In the genomic region with DNA sequence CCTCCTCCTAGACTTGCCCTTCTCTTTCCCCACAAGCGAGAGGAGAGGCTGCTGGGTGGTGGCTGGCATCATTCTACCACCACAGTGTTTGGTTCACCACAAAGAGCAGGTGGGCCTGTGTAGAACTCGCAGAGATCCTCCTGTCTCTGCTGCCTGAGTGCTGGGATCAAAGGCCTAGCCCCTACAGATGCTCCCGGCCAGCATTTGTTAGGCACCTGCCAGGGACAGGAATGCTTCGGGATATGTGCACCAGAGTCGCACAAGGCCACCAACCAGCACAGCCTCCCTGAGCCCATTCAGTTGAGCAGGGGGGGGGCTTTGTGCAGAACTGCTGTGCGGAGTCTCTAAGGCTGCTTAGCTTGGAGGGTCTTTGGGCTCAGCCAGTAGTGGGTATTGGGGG, we compare ENCODE assay signal across 23 mouse cellular contexts. TPM values are rescaled to one million over a fixed set of nuclear protein-coding genes. Genes with fewer than 3 reads are reported as not detected.
DNase-seq lines count a peak whose midpoint lies in the region; ATAC-seq and TF ChIP-seq lines count a peak whose summit lies in the region.
"Had no signal": no experiment of that assay in that cellular context is flagged by ENCODE, and none has a peak within 500 bp of the region (broad histone marks: within the 10 kb centered on the region; RNA-seq: fewer than 3 reads in every experiment).

No protein-coding gene starts in this region.

- 96% methylated on average over 6 of the region's 6 CpGs for WGBS in liver, embryonic 13.5 days (ENCODE audit: insufficient replicate concordance)
- 89% methylated on average over 6 of the region's 6 CpGs for WGBS in liver, postnatal 0 days (ENCODE audit: insufficient replicate concordance)
- WGBS in intestine, postnatal 0 days, result 72% methylated on average over 6 of the region's 6 CpGs
- 82% methylated on average over 6 of the region's 6 CpGs for WGBS in stomach, embryonic 16.5 days

- DNase-seq in liver, embryonic 13.5 days, result no peak
- DNase-seq in liver, postnatal 0 days, result no peak
- no peak for DNase-seq in right cerebral cortex, postnatal 36 days (ENCODE audit: low spot score in 2 of 2)
- no peak for DNase-seq in adrenal gland, adult 18-20 months (ENCODE audit: low spot score in 2 of 2)
- DNase-seq: adrenal gland, adult 8-10 months; cerebellum, adult 11 months; cerebellum, postnatal 36 days; forebrain, postnatal 0 days; gastrocnemius, postnatal 10 days; kidney, adult 8-10 months; right cerebral cortex, postnatal 25 days; thymus, adult 18-20 months had no signal

- H3K27me3 ChIP-seq in liver, embryonic 13.5 days, result no peaks in the 10 kb centered on the region
- no peaks in the 10 kb centered on the region for H3K27me3 ChIP-seq in liver, postnatal 0 days (ENCODE audit: insufficient read depth, low read length)
- H3K27me3 ChIP-seq in intestine, postnatal 0 days (replicated peaks; ENCODE audit: control insufficient read depth, insufficient read depth, low read length), result no peaks in the 10 kb centered on the region
- H3K27me3 ChIP-seq in stomach, embryonic 16.5 days (ENCODE audit: control insufficient read depth, insufficient read depth, low read length), result no peaks in the 10 kb centered on the region
- H3K27me3 ChIP-seq: hindbrain, embryonic 15.5 days; neural tube, embryonic 12.5 days had no signal

- no peak for TF ChIP-seq CTCF in liver, postnatal 0 days (IDR thresholded peaks at IDR 0.05; ENCODE audit: low read depth)
- no peak for TF ChIP-seq CTCF in intestine, postnatal 0 days (IDR thresholded peaks at IDR 0.05; ENCODE audit: low read depth)

- ATAC-seq in liver, embryonic 13.5 days (ENCODE audit: low read depth), result no peak
- no peak for ATAC-seq in liver, postnatal 0 days
- no peak for ATAC-seq in intestine, postnatal 0 days
- ATAC-seq in stomach, embryonic 16.5 days (ENCODE audit: insufficient read depth, low FRiP score), result no peak
- ATAC-seq: forebrain, postnatal 0 days had no signal

- H3K9ac ChIP-seq in liver, embryonic 13.5 days, result no peak overlapping the region
- H3K9ac ChIP-seq in liver, postnatal 0 days (replicated peaks), result no peak overlapping the region; the same call in 1 of the 2 replicates
- H3K9ac ChIP-seq in intestine, postnatal 0 days (ENCODE audit: low read depth, low read length), result 0 out of 2 replicates have a peak overlapping the region, but pooled peaks have one; percentile 31
- H3K9ac ChIP-seq in stomach, embryonic 16.5 days (ENCODE audit: low read length), result peak overlapping the region; percentile 58
- H3K9ac ChIP-seq: forebrain, postnatal 0 days; hindbrain, embryonic 15.5 days; liver, embryonic 14.5 days; neural tube, embryonic 12.5 days had no signal

- no peak overlapping the region for H3K4me2 ChIP-seq in liver, embryonic 13.5 days
- no peak overlapping the region for H3K4me2 ChIP-seq in liver, postnatal 0 days (ENCODE audit: low read depth, low read length)
- H3K4me2 ChIP-seq in intestine, postnatal 0 days (replicated peaks; ENCODE audit: low read depth), result peak overlapping the region; percentile 59
- H3K4me2 ChIP-seq in stomach, embryonic 16.5 days (ENCODE audit: low read depth, low read length), result peak overlapping the region; percentile 46
- H3K4me2 ChIP-seq: hindbrain, embryonic 15.5 days; neural tube, embryonic 12.5 days had no signal

- no peaks in the 10 kb centered on the region for H3K9me3 ChIP-seq in liver, embryonic 13.5 days (replicated peaks)
- H3K9me3 ChIP-seq in liver, postnatal 0 days (ENCODE audit: low read length), result no peaks in the 10 kb centered on the region
- no peaks in the 10 kb centered on the region for H3K9me3 ChIP-seq in intestine, postnatal 0 days (ENCODE audit: control insufficient read depth)
- H3K9me3 ChIP-seq in stomach, embryonic 16.5 days (replicated peaks; ENCODE audit: control insufficient read depth, low read length), result no peaks in the 10 kb centered on the region
- H3K9me3 ChIP-seq: hindbrain, embryonic 15.5 days; neural tube, embryonic 12.5 days had no signal

- 0 out of 2 replicates have a peak overlapping the region, but pooled peaks have one; percentile 13 for H3K27ac ChIP-seq in liver, embryonic 13.5 days
- no peak overlapping the region for H3K27ac ChIP-seq in liver, postnatal 0 days (ENCODE audit: low read depth)
- H3K27ac ChIP-seq in brown adipose tissue, adult 24 weeks (replicated peaks; ENCODE audit: low read depth, low read length), result 0 out of 2 replicates have a peak overlapping the region, but pooled peaks have one; percentile 12
- H3K27ac ChIP-seq in intestine, postnatal 0 days (ENCODE audit: low read depth, low read length), result peak overlapping the region; percentile 91
- peak overlapping the region; percentile 88 for H3K27ac ChIP-seq in stomach, embryonic 16.5 days (ENCODE audit: low read length)
- H3K27ac ChIP-seq: hindbrain, embryonic 15.5 days; liver, embryonic 14.5 days; neural tube, embryonic 12.5 days had no signal

- no peak for TF ChIP-seq EP300 in liver, postnatal 0 days (IDR thresholded peaks at IDR 0.05; ENCODE audit: low read depth)

- H3K36me3 ChIP-seq in liver, embryonic 13.5 days, result peaks cover 99% of the 10 kb centered on the region
- peaks cover 88% of the 10 kb centered on the region for H3K36me3 ChIP-seq in liver, postnatal 0 days (replicated peaks; ENCODE audit: insufficient read depth, low read length)
- peaks cover 65% of the 10 kb centered on the region for H3K36me3 ChIP-seq in intestine, postnatal 0 days (ENCODE audit: control insufficient read depth, insufficient read depth)
- H3K36me3 ChIP-seq in stomach, embryonic 16.5 days (ENCODE audit: control insufficient read depth, insufficient read depth, low read length), result peaks cover 55% of the 10 kb centered on the region

- no peak overlapping the region for H3K4me3 ChIP-seq in liver, embryonic 13.5 days (replicated peaks)
- H3K4me3 ChIP-seq in liver, postnatal 0 days (ENCODE audit: low read depth, low read length), result no peak overlapping the region
- no peak overlapping the region for H3K4me3 ChIP-seq in brown adipose tissue, adult 24 weeks (ENCODE audit: insufficient read depth, low read depth, low read length)
- no peak overlapping the region for H3K4me3 ChIP-seq in intestine, postnatal 0 days (ENCODE audit: low read depth, low read length)
- H3K4me3 ChIP-seq in stomach, embryonic 16.5 days (replicated peaks; ENCODE audit: low read length), result peak overlapping the region; percentile 25
- H3K4me3 ChIP-seq: hindbrain, embryonic 15.5 days; neural tube, embryonic 12.5 days had no signal

- H3K4me1 ChIP-seq in liver, embryonic 13.5 days (replicated peaks), result peaks cover 75% of the 10 kb centered on the region
- H3K4me1 ChIP-seq in liver, postnatal 0 days (ENCODE audit: insufficient read depth), result peaks cover 28% of the 10 kb centered on the region
- H3K4me1 ChIP-seq in brown adipose tissue, adult 24 weeks (ENCODE audit: control insufficient read depth, insufficient read depth, insufficient read length, low read length), result peaks cover 26% of the 10 kb centered on the region
- peaks cover 16% of the 10 kb centered on the region; the same call in 1 of the 2 replicates for H3K4me1 ChIP-seq in intestine, postnatal 0 days (replicated peaks; ENCODE audit: control insufficient read depth, insufficient read depth, low read length)
- peaks cover 35% of the 10 kb centered on the region for H3K4me1 ChIP-seq in stomach, embryonic 16.5 days (ENCODE audit: control insufficient read depth, insufficient read depth, low read length)

RNA-seq across cellular contexts. Expression of a gene that starts 10.3 kb away (rescaled TPM):
- 49.1 and 49.6 TPM in 2 replicates for polyA plus RNA-seq in liver, embryonic 13.5 days (2015; fragmentation: Nextera tagmentation; extraction: Ambion mirVana)
- polyA plus RNA-seq in liver, postnatal 0 days (2015; fragmentation: Nextera tagmentation; extraction: Ambion mirVana), result 29.7 and 33.8 TPM in 2 replicates
- polyA plus RNA-seq in brown adipose tissue, adult 24 weeks (2012; ENCODE audit: insufficient read depth, insufficient read length, missing spikeins), result 28.4 and 29.6 TPM in 2 replicates
- 54.1 and 67.6 TPM in 2 replicates for polyA plus RNA-seq in intestine, postnatal 0 days (2015; fragmentation: Nextera tagmentation; extraction: Ambion mirVana)
- polyA plus RNA-seq in stomach, embryonic 16.5 days (2015; fragmentation: Nextera tagmentation; extraction: Ambion mirVana), result 36.6 and 47.4 TPM in 2 replicates
- 10 to 100 TPM; 65.3 to 84.8 TPM for total RNA-seq in adrenal gland, adult 18-20 months (2021)

RNA-seq across cellular contexts. Expression of a gene that starts 22.4 kb away (rescaled TPM):
- polyA plus RNA-seq in liver, embryonic 13.5 days (2015; fragmentation: Nextera tagmentation; extraction: Ambion mirVana), result 23.5 and 23.8 TPM in 2 replicates
- 14.6 and 16.1 TPM in 2 replicates for polyA plus RNA-seq in liver, postnatal 0 days (2015; fragmentation: Nextera tagmentation; extraction: Ambion mirVana)
- 10.3 and 13.4 TPM in 2 replicates for polyA plus RNA-seq in brown adipose tissue, adult 24 weeks (2012; ENCODE audit: insufficient read depth, insufficient read length, missing spikeins)
- 32.8 and 36.5 TPM in 2 replicates for polyA plus RNA-seq in intestine, postnatal 0 days (2015; fragmentation: Nextera tagmentation; extraction: Ambion mirVana)
- polyA plus RNA-seq in stomach, embryonic 16.5 days (2015; fragmentation: Nextera tagmentation; extraction: Ambion mirVana), result 34.8 and 35.8 TPM in 2 replicates
- total RNA-seq in adrenal gland, adult 18-20 months (2021), result 10 to 100 TPM; 27.3 to 29.7 TPM

RNA-seq across cellular contexts. Expression of a gene that starts 31.1 kb away (rescaled TPM):
- polyA plus RNA-seq in liver, embryonic 13.5 days (2015; fragmentation: Nextera tagmentation; extraction: Ambion mirVana), result 369 and 384 TPM in 2 replicates
- 310 and 313 TPM in 2 replicates for polyA plus RNA-seq in liver, postnatal 0 days (2015; fragmentation: Nextera tagmentation; extraction: Ambion mirVana)
- polyA plus RNA-seq in brown adipose tissue, adult 24 weeks (2012; ENCODE audit: insufficient read depth, insufficient read length, missing spikeins), result 538 and 581 TPM in 2 replicates
- polyA plus RNA-seq in intestine, postnatal 0 days (2015; fragmentation: Nextera tagmentation; extraction: Ambion mirVana), result 286 and 316 TPM in 2 replicates
- polyA plus RNA-seq in stomach, embryonic 16.5 days (2015; fragmentation: Nextera tagmentation; extraction: Ambion mirVana), result 533 and 575 TPM in 2 replicates
- 1,000 to 10,000 TPM; 1,443 to 1,598 TPM for total RNA-seq in adrenal gland, adult 18-20 months (2021)

RNA-seq across cellular contexts. Expression of a gene that starts 37.5 kb away (rescaled TPM):
- 19.3 and 20.9 TPM in 2 replicates for polyA plus RNA-seq in liver, embryonic 13.5 days (2015; fragmentation: Nextera tagmentation; extraction: Ambion mirVana)
- polyA plus RNA-seq in liver, postnatal 0 days (2015; fragmentation: Nextera tagmentation; extraction: Ambion mirVana), result 15.3 and 17.2 TPM in 2 replicates
- polyA plus RNA-seq in brown adipose tissue, adult 24 weeks (2012; ENCODE audit: insufficient read depth, insufficient read length, missing spikeins), result 15.7 and 31.7 TPM in 2 replicates
- polyA plus RNA-seq in intestine, postnatal 0 days (2015; fragmentation: Nextera tagmentation; extraction: Ambion mirVana), result 50.5 and 53.4 TPM in 2 replicates
- polyA plus RNA-seq in stomach, embryonic 16.5 days (2015; fragmentation: Nextera tagmentation; extraction: Ambion mirVana), result 30.5 and 32.4 TPM in 2 replicates
- 10 to 100 TPM; 63.4 to 74.2 TPM for total RNA-seq in adrenal gland, adult 18-20 months (2021)

RNA-seq across cellular contexts. Expression of a gene that starts 38.3 kb away (rescaled TPM):
- polyA plus RNA-seq in liver, embryonic 13.5 days (2015; fragmentation: Nextera tagmentation; extraction: Ambion mirVana), result 0.08 TPM in 1 of 2 replicates, not detected in the other
- not detected in 2 replicates for polyA plus RNA-seq in liver, postnatal 0 days (2015; fragmentation: Nextera tagmentation; extraction: Ambion mirVana)
- not detected in 2 replicates for polyA plus RNA-seq in brown adipose tissue, adult 24 weeks (2012; ENCODE audit: insufficient read depth, insufficient read length, missing spikeins)
- 0.12 TPM in 2 replicates for polyA plus RNA-seq in intestine, postnatal 0 days (2015; fragmentation: Nextera tagmentation; extraction: Ambion mirVana)
- not detected in 2 replicates for polyA plus RNA-seq in stomach, embryonic 16.5 days (2015; fragmentation: Nextera tagmentation; extraction: Ambion mirVana)
- total RNA-seq in adrenal gland, adult 18-20 months (2021), result not detected
- total RNA-seq: adrenal gland, adult 8-10 months; forebrain, postnatal 0 days; gastrocnemius, postnatal 10 days; heart, adult 8-10 months; heart, postnatal 14 days; layer of hippocampus, postnatal 14 days; left cerebral cortex, postnatal 14 days; megakaryocyte-erythroid progenitor cell, adult 5-6 weeks had no signal
- polyA plus RNA-seq: liver, embryonic 14.5 days; neural tube, embryonic 12.5 days had no signal

Comparison
In these comparisons a context has a peak if more than half of its experiments do, and no peak if none do; other contexts are left out.
1. H3K4me2 ChIP-seq: peak in intestine, postnatal 0 days (single experiment) and stomach, embryonic 16.5 days (single experiment); none in liver, embryonic 13.5 days (single experiment) and liver, postnatal 0 days (single experiment).
2. H3K9ac ChIP-seq: peak in intestine, postnatal 0 days (single experiment) and stomach, embryonic 16.5 days (single experiment); none in liver, embryonic 13.5 days (single experiment) and liver, postnatal 0 days (single experiment).